Mouse (Mus musculus): ENCODE data around the gene Tmem131.

Gene Tmem131

DNA sequence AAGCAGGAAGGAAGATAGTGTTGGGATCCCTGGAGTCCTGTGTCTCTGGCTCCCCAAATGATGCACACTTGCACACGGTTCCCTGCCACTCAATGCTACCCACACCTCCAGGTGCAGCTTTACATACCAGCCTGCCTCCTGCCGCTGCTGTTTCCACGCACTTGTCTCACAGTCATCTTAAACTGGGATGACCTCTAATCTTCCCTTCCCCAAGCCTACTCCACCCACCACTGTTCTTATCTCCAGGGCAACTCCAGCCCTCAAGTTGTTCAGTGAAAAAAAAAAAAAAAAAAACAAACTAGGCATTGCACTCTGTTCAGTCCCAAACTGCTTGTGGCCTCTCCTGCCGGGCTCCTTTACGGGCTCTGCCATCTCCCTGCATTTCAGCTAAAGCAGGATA is at the start of gene Tmem131:
Tmem131 (minus strand) TSS at position 14 of the 400 bp plus-strand sequence.
- no peak for DNase-seq (ENCODE audit: low spot score in 2 of 2)

DNA sequence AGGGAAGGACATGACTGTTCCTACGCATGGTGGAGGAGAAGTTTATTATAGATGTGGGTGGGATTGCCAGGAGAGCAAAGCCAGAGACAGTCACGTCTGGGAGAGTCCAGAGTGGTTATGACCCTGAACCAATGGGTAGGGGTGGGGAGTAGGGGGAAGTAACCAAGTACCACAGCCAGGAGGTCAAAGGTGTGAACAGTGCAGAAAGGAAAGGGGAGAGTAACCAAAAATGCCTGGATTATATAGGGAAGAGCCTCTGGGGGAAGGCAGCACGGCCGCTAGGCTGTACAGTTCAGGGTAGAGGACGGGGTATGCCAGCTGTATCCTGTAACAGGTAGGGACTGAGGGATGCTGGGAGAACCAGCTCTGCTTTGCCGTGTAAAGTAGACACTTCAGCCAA is 45.1 kb upstream of the Tmem131 start:
- no peak for DNase-seq (ENCODE audit: low spot score in 2 of 2)

DNA sequence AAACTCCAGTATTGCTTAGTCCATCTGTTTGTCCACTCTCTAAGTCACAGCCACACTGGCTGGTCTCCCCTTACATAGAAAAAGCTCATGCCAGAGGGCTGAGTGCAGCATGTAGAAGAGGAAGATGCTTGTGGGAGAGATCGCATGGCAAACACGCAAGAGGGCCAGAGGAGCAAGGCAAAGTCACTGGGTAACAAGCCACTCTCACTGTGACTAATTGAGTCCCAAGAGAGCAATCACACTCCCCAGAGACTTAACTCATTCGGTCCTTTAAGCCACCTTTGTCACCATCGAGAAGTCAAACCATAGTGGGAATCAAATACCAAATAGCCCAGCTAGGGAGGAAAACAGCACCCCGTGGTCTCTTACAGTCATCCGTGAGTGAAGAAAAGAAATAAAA is 44.7 kb upstream of the Tmem131 start:
- DNase-seq (ENCODE audit: low spot score in 2 of 2) = no peak

DNA sequence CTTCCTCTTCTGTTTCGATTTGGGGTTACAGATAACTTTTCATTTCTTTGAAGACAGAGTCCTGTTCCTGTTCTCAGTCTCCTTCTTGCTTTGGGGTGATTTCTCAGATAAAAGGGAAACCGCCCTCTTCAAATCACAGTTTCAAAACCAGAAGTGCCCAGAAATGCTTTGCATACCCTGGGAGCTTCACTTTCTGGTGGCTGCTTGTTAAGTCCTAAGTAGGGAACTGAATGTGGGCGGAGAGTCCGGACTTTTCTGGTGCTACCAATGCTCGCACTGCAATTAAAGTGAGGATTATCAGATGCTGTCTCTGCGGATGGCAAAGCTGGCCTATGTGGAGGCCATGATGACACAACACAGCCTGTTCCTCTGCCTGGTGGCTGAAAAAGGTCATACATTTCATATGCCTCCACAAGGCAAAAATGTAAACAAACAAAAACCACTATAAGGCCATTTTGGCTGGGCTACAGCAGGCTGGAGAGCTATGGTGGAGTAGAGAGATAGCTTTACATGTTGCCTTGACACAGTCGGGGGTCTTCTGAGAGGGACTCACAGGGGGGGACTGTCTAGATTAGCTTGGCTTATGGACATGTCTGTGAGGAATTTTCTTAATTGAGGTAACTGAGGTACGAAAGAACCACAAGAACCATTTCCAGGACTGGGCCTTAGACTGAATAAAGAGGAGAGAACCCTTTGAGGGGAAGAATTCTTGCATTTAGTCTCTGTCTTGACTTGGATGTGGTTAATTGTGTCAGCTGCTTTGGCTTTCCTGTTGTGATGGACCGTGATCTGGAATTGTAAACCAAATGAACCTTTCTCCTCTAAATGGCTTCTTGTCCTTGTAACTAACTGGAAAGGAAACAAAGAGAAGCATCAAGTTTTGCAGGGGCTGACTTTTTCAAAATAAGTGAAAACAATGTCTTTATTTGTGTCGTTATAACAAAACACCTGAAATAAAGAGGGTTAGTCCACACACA is 44.0 kb upstream of the Tmem131 start:
- DNase-seq (ENCODE audit: low spot score in 2 of 2) = no peak

DNA sequence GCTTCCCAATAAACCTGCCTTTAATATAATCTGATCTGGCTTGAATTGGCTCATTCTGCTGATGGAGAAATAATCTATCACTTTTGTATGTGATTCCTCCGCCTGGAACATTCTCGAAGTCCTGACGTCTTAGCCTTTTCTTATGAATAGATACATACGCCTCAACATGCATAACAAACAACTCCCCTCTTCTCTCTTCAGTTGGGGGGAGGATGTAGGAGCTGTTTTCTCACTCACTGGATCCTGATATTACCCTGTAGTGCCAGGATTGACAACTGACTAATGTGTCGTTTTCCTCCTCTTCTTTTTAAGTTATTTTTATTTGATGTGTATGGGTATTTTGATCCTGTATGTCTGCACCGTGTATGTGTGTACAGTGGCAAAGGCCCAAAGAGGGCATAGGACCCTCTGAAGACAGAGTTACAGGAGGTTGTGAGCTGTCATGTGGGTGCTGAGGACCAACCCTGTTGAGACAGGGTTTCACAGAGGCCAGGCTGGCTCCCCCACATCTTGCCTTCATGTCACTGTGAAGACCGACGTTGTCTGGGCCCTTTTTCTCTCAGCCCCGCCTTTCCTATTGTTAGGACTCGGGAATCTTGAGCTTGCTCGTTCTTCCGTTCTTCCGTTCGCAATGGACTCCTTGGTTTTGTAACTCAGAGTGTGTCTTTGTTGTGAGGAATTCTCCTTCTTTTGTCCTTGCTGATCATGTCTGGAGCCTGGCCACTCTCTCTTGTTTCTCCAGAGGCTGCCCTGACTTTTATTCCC is 43.1 kb upstream of the Tmem131 start:
- DNase-seq (ENCODE audit: low spot score in 2 of 2) = no peak

DNA sequence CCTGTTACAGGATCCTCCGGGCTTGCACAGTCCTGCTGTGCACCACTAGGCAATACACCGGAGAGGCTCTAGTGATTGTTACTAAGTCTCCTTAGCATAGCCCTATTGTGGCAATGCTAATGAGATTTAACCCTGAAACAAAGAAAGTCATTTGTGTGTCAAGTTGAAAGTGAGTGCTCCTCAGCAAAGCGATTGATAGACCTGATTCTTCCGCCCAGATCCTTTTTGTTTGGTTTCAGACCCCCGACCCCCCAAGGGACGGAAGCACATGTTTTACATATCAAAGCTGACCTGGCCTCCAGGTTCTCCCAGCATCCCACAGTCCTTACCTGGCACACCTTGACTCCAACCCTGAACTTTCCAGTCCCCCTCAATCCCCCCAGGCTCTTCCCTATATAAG is 42.4 kb upstream of the Tmem131 start:
- no peak for DNase-seq (ENCODE audit: low spot score in 2 of 2)

DNA sequence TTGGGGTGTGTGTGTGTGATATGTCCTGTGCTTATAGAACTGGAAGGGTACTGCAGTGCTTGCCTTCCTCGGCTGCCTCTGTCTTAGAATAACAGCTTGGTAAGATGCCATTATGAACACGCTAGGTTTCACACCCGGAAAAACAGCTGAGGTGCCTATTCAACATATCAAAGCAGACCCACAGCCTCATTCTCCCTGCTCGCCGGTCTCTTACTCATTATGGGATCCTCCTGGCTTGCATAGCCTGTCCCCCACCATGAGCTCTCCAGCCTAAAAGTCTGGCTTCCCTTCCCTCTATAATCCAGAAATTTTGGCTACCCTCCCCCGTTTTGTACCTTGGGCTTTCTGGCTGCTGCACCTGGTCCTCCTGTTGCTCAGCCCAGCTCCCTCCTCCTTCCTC is 40.9 kb upstream of the Tmem131 start:
- no peak for DNase-seq (ENCODE audit: low spot score in 2 of 2)

DNA sequence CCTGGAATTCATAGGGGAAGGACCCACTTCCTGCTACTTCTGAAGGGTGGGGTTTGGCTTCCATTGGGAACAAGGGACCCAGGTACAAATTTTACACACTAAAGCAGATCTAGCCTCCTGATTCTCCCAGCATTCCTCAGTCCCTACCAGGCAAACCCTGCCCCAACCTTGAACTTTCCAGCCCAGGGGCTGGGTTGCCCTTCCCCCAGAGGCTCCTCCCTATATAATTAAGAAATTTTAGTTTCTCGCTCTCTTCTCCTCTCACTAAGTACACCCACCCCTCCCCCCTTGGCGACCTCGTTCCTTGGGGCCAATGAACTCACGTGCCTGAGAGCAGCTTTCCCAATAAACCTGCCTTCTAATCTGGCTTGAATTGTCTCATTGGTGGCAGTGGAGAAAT is 40.3 kb upstream of the Tmem131 start:
- DNase-seq (ENCODE audit: low spot score in 2 of 2) = no peak

DNA sequence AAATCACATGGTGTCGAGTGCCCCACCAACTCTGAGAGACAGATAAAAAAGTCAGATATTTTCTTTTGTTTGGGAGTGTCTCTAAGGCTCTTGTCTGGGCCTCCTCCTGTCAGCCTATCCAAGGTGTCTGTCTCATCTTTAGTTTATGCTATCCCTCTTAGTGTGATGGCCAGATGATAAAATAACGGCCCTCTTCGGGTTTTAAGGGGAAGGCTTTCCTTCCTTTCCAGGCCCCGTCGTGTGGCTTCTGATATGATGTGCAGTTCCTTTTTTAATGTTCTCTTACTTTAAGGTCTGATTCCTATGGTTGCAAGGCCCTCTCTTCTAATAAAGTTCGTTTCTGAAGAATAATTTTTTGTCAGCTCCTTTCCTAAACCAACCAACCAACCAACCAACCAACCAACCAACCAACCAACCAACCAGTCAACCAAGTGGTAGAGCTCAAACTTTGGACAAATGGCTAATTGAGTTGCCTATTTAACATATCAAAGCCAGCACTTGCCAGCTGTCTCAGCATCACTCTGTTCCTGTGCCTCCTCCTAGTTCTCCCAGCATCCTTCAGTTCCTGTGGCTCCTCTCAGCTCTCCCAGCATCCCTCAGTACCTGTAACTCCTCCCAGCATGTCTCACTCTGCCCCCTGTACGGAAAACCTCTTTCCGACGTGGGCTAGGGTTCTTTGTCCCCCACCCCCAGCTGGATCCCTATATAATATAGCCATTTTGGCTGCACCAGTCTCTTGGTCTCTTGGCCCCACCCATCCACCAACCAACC is 38.9 kb upstream of the Tmem131 start:
- DNase-seq (ENCODE audit: low spot score in 2 of 2) = no peak

DNA sequence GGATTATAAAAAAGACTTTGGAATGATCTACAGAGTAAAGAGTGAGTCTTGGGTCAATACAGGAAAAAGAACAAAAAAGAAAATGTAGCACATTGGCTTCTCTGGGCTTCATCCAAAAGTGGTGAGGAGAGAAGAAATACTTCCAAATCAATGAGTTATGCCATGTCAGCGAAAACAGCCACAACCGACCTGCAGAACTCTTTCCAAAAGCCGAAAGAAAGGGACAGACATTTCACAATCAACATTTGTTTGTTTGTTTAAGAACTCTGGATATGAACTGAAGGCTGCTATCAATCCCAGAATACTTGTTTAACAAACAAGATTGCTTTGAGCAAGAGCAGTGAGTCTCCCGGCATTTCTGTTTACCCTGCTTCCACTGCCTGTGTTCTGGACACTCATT is 33.3 kb upstream of the Tmem131 start:
- DNase-seq (ENCODE audit: low spot score in 2 of 2) = no peak

DNA sequence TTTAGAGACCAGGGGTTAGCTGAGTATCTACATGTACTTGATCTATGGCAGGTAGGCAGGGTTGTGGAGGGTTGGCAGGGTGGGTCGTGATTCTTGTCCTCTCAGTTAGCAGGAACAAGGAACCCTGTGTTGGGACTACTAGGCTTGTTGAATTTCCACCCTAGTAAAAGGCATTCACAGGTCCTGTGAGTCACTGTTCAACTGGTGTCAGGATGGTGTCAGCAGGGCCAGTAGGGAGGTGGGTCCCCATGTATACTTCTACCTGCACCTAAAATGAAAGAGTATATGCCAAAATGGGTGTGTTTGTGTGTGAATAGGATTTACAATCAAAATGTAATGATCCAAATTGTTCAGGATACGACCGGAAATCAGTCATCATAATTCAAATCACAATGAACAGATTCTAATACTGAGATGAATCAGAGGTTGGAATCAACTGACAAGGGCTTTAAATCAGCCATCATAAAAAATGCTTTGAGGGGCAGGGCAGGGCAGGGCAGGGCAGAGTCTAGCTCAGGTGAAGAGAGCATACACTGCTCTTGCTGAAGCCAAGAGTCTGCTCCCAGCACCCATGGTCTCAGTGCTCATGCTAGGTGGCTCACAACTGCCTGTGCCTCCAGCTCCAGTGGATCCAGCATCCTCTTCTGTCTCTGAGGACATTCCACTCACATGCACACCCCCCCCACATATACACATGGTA is 27.6 kb upstream of the Tmem131 start:
- no peak for DNase-seq (ENCODE audit: low spot score in 2 of 2)

DNA sequence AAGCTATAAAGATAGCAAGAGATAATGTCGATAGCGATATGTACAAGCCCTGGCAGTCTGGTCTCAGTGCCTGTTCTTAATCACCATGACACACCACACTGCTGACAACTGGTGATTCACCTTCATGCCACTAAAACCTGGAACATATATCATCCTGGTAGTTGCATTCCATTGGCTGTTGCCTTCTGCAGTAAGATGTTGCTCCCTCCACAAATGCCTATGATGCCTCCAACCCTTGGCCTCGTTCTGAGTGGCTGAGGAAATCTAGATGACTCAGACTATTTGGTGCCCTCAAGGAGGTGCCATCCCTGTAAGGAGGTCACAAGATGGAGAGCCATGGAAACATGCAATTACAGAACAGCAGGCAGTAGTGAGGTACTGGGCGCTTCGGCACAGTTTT is 22.4 kb upstream of the Tmem131 start:
- no peak for DNase-seq (ENCODE audit: low spot score in 2 of 2)

DNA sequence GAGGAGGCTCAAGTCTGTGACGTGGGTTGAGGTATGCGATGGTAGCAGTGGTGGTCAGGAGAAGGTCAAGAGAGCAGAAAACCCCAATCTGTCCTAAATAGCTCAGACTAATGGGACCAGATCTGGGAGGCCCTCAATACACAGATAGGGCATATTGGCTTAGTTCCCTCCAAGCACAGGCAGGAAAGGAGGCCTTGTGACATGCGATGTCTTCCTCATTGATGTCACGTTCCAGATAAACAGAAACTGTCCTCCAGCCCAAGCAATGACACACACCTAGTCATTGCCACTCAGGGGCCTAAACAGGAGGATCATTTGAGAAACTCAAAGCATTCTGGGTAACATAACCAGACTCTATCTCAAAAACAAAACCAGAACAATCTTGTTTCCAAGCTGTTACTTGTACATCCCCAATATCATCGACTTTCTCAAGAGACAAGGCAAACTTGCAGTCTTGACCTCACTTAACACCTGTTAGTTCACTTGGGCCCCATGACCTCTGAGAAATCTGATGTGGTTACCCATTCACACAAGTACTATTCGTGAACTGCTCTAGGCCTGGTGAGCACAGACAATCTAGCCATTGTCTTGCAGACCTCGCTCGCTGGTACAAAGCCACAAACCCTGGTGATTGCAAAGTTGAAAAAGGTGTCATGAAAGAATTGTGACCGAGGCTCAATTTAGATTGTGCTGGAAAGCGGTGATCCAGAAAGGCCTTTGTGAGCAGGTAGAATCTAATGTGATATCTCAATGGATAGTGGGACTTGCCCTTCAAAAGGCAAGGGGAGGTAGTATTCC is 19.1 kb upstream of the Tmem131 start:
- no peak for DNase-seq (ENCODE audit: low spot score in 2 of 2)

DNA sequence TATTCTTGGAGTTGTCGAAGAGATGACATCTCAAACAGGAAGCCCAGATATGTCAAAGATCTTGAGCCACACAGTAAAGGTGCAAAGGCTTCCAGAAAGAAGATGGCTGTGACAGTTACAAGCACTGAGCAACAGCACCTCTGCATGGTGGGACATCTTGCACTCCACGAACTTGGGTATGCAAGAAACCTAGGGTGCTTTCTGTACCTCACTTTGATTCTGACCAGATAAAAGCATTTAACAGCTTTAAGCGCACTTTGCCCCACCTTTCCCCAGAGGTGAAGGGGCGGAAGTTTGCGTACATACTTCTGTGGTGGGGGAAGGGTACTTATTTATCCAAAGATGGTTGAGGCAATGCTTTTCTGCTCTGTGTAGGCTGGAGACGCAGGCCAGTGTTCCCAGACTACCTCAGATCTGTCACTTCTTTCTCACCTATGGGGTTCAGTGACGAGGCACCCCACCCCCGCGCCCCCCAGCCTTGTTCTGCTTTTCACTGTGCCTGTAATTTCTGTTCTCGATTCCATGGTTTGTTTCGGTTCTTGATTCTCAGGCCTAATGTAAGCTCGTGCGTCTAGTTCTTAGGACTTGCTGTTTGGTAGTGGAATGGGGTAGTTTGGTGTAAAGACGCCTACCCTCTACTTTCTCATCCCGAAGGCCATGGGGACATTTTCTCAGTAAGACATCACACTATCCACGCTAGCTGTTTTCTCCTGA is 17.2 kb upstream of the Tmem131 start:
- no peak for DNase-seq (ENCODE audit: low spot score in 2 of 2)

DNA sequence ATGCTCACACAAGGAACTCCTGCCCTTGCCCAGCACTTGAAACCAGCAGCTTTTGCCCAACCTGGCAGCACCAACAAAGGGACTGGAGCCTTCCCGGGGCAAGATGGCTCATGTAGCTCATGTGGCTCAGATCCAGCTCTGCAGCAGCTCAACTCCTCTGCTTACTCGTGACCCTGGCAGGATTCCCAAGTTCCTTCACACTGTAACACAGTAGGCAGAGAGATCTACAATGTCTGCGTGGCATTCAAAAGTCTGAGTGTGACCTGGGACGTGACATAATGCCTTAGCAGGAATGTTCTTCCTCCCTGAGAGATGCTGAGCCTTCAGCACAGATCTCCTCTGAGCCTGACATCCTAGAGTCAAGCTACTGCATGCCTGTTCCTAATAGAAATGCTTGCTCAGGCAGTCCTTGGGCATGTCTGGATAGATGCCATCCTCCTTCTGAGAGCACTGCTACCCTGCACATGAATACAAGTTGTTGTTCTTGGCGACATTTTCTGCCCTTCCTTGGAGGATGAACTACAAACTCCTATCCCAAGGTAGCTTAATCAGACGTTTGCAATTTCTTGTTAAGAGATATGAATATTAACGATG is 6.2 kb upstream of the Tmem131 start:
- no peak for DNase-seq (ENCODE audit: low spot score in 2 of 2)

DNA sequence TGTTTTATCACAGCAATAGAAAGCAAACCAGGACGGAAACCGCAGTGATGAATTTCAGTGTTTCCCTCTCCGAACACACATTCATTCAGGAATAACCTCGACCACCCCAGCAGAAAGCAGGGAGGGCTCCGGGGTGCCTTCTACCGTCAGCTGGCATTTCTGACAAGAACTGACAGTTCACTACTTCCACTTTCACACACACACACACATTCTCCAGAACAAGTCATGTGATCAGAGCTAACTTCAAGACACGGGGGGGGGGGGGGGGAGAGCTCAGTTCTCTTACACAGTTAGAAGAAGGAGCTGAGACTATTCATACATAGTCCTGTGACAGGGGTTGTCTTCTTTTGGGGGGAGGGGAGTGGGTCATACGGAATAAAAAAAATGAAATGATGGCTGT is 4.0 kb upstream of the Tmem131 start:
- DNase-seq (ENCODE audit: low spot score in 2 of 2) = no peak

DNA sequence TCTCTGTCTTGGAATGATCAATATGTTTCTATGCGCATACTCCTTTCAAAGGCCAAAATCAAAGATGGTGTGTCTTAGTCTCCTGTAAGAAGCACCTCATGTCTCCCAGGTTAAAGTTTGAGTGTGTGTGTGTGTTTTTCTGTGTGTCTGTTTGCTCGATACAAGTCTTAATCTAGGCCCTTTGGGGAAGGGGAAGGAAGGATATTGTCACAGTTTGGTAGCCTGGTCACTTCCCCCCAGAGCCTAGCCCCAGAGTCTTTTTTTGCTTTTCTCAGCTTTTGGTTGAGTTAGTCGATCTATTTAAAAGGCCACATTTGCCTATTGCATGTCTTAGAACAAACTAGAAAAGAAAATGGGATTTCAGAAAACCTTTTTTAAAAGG is 3.1 kb downstream of the Tmem131 start:
- no peak for DNase-seq (ENCODE audit: low spot score in 2 of 2)

DNA sequence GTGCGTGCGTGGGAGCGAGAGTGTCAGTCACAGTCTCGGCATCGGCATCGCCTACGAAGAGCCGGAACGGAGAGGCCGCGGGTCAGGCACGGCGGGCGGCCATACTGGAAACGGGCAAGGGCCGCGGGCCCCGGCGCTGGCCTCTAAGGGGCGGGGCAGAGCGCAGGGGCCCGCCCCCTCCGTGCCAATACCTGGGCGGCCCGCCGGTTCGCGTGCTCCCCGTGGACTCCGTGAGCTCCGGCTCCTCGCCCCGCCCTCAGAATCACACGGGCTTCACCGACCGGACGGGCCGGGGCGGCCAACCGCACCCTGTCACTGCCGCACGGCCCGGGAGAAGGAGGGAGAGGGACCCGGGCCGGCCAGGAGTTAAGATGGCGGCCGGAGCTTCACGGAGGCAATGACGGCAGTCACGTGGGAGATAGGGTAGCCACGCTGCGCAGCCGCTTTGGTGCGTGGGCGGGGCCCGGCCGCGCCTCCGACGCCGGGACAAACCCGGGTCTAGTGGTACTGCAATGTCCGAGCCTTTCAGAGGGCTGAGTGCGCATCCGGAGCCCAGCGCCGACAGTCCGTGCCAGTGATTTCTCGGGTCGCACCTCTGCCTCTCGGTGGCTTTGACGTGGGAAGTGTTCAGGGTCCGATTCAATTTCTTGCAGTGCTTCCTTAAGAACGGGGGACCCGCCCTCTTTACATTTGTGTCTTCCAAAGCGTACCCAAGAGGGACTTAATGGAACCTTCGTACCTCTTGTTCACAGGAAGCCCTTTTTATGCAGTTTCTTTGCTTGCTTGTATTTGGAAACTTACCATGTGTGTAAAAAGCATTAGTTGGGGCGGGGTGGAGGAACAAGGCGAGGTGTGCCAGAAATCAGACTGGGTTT is 3.7 kb downstream of the Tmem131 start:
- peak; percentile 86 to 89 for DNase-seq (ENCODE audit: low spot score in 2 of 2)

DNA sequence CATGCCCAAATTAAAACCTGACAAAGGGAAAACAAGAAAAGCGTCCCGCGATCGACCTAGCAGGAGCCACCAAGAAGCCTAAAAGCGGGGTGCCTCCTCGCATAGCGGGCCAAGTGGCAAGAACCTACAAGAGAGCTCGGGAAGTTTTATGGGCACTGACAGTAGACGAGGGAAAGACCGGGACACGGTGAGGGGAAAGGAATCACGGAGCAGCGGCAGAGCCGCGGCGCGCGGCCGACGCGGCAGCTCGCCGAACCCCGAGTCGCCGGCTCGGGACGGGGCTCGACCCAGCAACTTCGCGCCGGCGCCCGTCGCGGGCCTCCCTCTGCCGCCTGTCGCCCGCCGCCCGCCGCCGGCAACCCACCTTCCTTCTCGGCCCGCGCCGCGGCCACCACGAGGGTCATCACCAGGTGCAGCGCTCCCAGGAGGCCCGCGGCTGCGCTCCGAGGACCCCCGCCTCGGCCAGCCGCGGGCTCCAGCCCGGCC is 4.6 kb downstream of the Tmem131 start:
- no peak for DNase-seq (ENCODE audit: low spot score in 2 of 2)

All from right cerebral cortex, postnatal 36 days (tissue).